Mouse (Mus musculus): ENCODE results near the gene Ube2e1.
A peak's percentile ranks its signal among the peaks of the same experiment; 100 is the strongest.
"Not testable (repeated sequence)": the region's sequence is repeated elsewhere in the genome, so short reads cannot be mapped to it uniquely, and the experiment has no call there.

Gene Ube2e1

DNA sequence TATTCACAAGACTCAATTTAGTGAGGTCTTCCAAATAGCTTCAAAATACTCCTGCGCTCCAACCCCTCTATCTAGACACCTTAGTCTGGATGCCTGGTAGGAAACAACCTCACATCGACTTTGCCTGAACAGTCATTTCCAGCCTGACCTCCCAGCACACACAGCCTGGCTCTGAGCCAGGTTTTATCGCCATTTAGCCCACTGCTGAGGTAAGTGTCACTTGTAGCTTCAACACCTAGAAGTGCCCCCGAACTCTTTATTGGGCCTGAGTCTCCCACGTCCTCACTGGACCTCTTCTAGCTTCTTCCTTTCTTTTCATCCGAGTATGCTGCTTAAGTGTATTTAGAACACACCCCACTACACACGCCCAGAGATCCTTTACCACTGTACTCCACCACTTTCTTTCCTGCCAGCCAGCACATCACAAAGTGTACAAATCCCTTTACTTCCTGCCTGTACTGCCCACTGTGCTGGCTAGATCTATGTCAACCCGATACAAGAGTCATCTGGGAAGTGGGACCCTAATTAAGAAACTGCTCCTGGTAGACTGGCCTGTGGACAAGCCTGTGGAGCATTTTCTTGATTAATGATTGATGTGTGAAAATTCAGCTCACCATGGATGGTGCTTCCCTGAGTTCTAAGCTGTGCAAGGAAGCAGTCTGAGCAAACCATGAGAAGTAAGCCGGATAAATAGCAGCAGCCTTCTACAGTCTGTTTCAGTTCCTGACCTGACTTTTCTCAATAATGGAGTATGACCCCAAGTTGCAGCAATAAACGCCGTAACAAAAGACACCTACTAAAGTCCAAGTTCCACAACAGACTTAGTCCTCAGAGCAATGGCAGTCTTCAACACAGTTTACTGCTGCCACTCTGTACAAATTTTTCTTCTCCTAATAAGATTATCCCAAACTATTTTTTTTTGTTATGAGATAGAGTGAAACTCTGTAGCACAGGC lies 13.9 kb downstream of the Ube2e1 start:
- DNase-seq, result no peak

DNA sequence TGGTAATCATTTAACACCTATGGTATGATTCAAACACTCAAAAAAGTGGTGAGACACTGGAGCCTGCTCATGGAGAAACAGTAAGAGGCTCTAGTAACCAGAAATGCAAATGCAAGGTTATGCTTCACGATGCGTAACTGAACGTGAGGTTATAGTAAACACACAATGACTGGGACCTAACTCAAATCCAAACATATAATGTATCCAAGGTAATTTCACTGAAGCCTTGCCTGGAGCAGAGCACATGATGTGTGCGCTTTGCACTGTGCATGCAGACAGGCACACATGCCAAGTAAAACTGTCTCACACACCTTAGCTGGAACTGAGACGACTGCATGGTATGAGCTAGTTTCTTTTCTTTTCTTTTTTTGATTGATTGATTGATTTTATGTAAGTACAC lies 27.5 kb downstream of the Ube2e1 start:
- no peak for DNase-seq

DNA sequence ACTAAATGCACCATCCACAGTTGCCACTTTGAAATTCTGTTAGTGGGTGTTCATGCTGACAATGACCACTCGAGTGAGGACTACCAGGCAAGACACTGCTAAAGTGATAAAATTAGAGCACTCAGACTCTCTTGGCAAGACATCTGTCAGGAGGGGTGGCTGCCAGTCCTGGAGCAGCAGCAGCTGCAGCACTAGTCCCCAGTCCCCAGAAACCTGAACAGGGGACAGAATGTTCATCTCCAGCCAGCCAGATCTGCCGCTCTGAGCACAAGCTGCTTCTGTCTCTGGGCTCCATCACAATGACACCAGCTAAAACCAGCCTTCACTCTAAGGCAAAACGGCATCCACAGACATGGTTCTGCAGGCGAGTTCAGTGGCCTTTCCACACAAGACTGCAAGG lies 28.4 kb downstream of the Ube2e1 start:
- peak; percentile 17 for DNase-seq

DNA sequence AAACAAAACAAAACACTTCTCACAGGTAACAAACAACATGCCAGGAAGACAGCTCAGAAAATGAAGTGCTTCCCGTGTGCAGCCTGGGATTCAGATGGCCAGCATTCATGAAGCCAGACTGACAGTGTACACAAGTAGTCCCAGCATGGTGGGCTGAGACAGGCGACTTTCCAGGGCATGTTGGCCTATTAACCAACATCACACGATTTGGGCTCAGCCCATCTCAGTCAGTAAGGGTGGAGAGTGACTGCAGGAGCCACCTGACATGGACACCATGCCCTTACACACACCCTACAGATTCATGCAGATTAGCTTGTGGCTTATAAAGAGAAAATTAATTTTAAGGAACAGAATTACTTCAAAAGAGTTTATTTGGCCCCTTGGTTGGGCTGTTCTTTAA lies 28.9 kb downstream of the Ube2e1 start:
- no peak for DNase-seq

DNA sequence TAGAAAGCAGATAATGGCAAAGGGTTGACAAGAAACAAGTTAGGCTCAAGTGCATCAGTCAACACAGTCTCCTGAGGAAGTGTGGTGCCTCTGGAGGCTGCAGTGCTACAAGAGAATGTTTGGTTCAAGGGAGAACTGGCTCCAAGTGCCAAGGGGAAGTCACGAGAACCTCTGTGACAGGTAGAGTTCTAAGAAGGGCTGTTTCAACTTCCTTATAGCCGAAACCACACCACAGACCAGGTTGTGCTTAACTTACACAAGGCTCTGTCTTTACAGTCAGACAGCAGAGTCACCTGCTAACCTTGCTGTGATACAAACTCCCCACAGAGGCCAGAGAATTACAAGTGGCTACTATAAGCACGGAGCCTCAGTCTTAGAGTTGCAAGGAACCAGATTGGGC lies 30.1 kb downstream of the Ube2e1 start:
- DNase-seq, result peak; percentile 22

DNA sequence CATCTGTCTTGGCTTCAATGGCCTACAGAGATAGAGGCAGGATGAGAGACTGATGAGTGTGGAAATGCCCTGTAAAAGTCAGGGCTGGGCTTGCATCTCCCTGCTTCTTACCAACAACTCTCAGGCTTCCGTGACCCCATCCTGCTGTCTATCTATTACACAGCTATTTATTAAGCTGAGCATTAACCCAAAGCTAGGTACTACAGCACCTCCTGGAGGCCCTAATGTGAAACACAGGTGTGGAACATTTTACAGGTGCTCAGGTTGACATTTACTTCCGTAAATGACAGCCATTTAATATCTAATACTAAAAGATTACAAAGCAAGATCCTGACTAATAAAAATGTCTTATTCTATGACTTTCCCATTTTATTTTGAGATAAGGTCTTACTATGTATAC lies 31.0 kb downstream of the Ube2e1 start:
- no peak for DNase-seq

DNA sequence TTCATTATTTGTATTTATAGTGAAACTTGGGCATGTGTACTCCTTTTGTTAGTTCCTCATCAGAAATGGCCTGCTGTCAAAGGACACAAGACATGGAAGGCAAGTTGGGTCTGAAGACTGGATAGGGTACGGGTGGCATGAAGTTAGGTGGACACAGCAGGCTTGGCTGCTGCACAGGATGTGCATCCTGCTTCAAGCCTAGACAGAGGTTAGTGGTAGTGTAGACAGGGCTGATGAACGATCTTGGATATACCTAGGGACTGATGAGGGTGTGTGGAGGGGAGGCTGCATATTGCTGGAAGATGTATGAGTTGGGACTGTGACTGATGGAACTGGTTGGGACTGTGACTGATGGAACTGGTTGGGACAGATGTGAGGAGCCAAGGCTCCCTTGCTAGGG lies 32.8 kb downstream of the Ube2e1 start:
- peak; percentile 10 for DNase-seq

DNA sequence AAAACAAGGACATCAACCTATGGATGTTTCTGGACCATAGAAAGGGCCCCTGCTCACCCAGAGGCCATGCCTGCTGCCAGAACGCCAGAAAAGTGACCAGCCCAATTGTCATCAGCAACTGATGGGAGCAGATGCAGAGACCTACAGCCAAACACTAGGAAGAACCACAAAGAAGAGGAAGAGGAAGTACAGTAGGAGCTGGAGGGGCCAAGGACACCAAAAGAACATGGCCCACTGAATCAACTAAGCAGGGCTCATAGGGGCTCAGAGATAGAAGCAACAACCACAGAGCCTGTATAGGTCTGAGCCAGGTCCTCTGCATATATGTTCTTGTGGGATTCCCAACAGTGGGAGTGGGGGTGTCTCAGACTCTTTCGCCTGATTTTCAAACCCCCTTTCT lies 34.2 kb downstream of the Ube2e1 start:
- DNase-seq, result no peak

DNA sequence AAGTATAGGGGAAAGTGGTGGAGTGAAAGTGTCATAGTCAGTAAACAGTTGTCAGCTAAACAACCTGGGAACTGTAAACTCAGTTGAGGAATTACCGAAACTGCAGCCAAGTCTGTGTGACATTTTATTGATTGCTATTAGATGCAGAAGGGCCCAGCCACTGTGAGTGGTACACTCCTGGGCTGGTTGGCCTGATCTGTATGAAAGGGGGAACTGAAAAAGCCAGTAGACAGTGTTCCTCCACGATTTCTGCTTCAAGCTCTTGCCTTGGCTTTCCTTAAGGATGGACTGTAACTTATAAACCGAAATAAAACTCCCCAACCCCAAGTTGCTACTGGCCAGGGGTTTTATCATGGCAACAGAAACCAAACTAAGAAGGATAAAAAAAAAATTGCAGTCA lies 39.1 kb downstream of the Ube2e1 start:
- DNase-seq, result no peak

DNA sequence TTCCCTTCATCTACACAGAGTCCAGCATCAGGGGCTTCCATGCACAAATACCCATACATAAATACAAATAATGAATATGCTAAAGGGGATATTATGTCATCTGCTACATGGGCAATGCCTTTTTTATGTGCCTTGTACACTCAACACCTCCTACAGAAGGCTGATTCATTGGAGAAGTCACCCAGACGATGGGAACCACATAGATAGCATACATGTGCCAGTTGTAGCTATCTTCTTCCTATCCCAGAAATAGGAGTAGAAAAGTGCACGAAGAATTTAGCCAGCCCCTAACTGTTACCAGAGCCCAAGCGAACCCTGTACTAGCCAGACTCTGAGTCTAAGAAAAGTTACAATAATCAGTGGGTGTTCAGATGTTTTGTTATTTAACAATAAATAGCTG lies 39.5 kb downstream of the Ube2e1 start:
- DNase-seq, result no peak

DNA sequence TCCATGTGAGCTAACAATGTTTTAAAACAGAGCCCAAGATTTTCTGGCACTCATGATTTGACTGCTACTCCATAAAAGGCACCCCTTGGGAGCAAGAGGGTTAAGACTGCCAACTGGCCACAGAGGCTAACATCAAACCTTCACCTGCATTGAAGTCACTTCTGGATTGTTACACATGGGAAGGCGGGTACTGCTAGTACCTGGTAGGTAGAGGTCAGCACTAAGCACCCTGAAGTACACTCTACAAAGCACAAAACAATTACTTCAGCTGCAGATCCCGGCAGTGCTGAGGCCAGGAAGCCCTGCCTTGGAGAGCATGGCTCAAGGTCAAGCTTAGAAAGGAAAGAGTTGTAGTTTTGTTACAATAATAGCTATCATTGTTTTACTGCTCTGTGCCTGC lies 44.3 kb downstream of the Ube2e1 start:
- no peak for DNase-seq

DNA sequence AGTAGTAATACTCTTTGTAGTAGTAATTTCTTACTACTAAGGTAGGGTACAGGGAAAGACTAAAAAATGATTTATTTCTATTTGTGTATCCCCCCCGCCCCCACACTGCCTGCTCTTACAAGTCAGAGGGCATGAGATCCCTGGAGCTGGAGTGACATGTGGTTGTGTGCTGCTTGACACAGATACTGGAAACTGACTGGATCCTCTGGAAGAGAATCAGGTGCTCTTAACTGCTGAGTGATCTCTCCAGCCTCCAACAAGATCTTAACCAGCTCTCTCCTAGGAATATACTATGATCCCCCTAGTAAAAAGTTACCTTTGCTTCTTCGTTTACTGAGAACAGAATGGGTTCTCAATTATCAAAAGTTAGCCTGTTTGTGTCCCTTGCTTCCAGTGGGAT lies 45.2 kb downstream of the Ube2e1 start:
- DNase-seq, result no peak

DNA sequence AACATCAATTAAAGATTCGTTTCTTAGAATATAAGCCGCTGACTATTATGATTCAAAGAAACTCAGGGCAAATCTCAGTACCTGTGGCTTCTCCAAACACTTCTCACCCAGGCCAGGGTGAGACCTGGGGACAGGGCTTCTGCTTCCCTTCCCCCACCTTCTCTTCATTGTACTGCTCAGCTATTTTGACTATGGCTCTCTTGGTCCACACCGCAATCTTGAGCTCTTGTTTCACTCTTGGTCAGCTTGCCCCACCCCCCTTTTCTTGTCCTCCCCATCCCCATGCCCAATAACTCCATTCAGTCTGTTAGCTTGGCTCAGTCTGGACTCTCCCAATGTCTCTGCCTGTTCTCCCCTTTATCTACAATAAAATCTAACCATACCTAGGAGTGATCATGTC lies 46.2 kb downstream of the Ube2e1 start:
- DNase-seq, result no peak

DNA sequence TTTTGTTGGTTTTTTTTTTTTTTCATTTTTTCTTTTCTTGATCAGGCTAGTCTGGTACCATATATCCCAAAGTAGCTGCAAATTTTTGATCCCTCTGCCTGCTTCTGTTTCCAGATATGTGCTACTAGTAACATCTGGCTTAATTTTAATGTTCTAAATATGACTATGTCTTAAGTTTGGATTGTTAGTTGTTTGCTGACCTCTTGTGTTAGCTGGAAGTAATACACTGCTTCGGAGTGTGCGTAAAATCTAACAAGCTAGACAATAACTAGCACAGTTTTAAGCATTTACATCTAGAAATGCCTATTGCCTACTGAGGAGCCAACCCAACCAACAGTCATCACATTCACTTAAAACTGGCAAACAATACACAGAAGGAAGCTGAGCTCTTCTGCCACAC lies 47.1 kb downstream of the Ube2e1 start:
- DNase-seq, result peak; percentile 23

DNA sequence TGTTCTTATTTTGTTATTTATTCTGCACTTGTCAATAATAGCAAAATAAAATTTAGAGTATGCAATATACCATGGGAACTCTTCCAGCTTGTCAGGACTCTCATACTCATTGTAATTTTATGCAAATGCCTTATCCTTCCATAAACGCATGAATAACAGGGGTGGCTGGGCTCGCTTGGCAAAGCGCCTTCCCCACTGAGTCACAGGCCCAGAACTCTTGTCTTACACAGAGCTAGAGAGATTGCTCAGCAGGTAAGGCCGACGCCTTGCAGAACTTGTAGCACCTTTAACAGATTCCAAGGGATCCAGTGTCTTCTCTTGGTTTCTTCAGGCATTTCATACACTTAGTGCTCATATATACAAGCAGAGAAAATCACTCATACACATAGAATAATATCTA lies 51.3 kb downstream of the Ube2e1 start:
- DNase-seq, result no peak

DNA sequence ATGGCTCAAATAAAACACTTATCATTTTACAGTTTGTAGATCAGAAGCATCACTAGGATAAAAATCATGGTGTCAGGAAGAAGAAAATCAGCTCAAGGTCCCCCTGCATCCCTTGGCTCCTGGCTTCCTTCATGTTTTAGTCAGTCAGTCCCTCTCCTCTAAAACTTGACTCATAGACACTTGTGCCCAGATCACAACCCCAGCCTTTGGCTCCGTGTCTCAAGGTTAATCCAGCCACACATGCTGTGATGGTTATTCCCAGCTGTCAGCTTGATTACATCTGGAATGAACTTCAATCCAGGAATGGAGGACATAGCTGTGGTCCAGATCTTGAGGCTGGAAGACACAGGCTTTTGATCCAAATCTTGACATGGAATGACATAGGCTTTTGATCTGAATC lies 57.1 kb downstream of the Ube2e1 start:
- no peak for DNase-seq

DNA sequence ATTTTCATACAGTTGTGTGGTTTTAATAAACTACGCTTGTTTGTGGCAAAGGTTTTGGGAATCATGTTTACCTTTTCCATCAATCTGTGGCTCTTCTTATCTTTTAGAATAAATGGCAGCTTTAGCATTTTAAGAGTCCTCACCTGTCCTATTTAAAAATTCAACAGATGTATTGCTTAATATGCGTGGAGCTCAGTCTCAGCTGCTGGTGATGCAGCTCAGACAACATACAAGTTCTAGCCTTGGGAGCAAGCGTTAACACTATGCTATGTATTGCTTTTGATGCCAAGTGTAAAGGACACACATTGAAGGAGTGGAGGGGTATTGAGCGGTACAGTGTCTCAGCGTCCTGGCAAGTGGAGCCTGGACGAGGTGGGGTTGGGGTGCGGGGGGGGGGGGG lies 60.0 kb downstream of the Ube2e1 start:
- no peak for DNase-seq

DNA sequence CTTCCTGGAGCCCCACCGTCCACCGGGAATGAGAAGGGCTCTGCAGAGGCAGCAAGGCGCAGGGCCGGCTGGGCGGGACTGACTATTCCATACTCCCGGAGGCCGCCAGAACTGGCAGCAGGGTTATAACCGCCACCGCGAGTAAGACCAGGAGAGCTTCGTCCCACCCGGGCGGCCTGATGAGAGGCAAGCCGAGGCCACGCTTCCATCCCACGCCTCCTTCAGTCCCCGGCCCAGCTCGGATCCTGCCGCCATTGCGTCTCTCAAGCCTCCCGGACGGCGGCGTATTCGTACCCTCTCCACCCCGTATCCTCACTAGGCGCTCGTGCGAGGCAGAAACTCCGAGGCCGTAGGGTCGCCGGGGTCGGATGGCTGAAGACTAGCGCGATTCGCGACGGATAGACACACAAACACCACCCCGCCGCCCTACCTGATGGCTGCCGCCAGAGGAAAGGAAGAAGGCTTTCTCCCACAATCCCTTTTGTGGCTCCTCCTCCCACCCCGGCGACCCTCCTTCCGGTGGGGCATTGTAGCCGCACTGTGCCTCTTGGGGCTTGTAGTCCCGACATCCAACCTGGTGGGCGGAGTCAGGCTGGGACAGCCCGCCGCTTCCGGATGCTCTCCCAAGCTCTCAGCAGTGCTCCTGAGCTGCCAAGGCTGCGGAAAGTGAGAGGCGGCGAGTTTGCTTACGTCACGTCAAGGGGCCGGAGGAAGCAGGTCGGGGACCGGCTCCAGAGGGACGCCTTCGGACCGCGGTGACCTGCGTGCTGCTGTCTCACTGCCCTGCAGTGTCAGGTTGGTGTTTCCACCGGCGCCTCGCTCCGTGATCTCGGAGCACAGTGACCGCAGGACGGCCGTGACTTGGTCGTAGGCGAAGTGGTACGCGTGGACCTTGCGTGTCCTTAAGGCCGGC lies 60.9 kb downstream of the Ube2e1 start, which contains the start of the genes Nkiras1 and Rpl15:
TSS of gene Nkiras1 (plus strand) at position 608 of the 913 bp plus-strand sequence.
TSS of gene Rpl15 (minus strand) at position 863 of the 913 bp plus-strand sequence.
- peak; percentile 99 for DNase-seq

DNA sequence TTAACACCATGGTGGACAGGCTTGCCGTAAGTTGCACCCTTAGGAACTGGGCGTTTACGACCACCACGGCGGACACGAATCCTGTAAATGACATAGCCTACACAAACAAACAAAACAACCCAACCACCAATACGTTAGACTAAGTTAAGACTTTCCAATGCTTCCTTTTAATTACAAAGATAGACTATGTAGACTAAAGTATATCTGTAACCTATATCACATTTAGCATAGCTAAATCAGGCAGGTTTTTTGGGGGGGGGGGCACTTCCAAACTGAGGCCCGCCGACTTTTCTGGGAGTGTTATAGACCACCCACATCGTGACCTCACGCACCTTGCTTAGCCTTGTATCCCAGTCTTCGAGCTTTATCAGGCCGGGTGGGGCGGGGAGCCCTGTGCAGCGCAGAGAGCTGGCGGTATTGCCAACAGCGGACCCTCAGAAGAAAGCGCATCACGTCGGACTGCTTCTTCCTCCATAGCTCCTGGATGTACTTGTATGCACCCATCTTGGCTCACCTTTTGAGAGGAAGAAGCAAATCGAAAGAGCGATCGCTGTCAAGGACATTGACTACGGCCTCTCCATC lies 61.6 kb downstream of the Ube2e1 start:
- DNase-seq, result not testable (repeated sequence)

DNA sequence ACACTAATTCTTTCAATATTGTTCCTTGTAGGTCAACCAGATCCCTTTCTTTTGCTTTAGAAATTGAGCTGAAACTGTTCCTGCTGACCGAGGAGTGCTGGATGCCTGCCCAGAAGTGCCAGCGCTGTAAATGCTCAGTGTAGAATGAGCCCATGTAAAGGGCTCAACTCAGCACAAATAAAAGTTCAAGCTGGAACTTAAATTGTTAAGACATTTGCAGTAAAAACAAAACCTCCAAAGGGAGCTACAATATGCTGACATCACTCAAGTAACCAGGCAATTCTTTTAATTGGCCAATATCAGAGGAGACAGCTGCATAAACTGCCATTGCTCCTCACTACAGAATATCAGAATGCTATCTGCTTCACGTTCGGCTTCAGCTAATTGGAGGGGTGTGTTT lies 68.2 kb downstream of the Ube2e1 start:
- no peak for DNase-seq

DNA sequence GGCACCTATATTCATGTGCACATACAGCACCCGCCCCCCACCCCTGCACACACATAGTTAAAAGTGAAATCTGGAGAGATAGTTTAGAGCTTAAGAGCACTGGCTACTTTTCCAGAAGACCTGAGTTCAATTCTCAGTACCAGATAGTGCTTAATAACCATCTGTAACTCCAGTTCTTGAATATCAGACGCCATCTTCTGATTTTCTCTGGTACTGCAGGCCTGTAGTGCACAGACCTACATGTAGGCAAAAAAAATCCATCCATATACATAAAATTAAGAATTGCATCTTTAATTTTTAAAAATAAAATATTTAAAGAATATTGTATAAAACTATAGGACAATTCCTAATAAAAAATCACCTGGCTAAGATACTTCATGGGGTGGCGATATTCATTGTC lies 70.5 kb downstream of the Ube2e1 start:
- DNase-seq, result no peak

DNA sequence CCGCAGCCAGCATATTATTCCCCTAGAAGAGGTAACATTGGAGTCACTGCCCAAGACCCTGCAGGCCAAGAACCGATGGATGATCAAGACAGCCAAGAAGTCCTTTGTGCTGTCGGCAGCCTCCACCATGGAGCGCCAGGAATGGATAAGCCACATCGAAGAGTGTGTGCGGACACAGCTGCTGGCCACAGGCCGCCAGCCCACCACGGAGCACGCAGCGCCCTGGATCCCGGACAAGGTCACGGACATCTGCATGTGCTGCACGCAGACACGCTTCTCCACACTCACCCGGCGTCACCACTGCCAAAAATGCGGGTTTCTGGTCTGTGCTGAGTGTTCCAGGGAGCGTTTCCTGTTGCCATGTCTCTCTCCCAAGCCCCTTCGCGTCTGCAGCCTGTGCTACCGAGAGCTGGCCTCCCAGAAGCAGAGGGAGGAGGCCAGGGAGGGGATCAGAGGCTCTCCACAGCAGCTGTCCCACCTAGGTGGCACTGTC lies 89.0 kb downstream of the Ube2e1 start:
- DNase-seq, result peak; percentile 12

DNA sequence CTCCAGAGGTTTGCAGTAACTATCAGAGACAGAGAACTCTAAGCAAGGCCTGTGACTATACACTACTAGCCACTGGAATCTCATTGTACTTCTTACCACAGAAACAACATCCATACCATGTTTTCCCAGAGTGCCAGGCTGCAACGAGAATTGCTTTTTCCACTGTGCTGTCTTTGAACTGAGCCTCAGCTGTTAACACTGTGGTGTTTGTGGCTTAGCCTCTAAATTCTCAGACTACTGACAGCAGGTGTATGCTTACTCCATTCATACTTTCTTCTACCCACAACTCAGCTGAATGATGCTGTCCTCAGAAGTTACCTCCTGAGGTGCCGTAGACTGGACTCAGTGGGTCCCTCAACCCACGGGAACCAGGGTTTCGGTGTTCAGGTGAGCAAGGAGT lies 89.9 kb downstream of the Ube2e1 start:
- DNase-seq, result peak; percentile 34

All from thymus, postnatal 14 days (tissue).